Mouse (Mus musculus): ENCODE results near the gene Gm10260.

GRCm38 (mm10) chr13:97793932-97794331, 33.5 kb upstream of the Gm10260 start:
- TF ChIP-seq CTCF (IDR thresholded peaks at IDR 0.05; ENCODE audit: low read depth) (no peak), EP300 (IDR thresholded peaks at IDR 0.05; ENCODE audit: low read depth) (no peak)
